Mouse (Mus musculus): ENCODE data around the gene Avpi1.
"Not testable (repeated sequence)": the region's sequence is repeated elsewhere in the genome, so short reads cannot be mapped to it uniquely, and the experiment has no call there.

The Avpi1 gene

DNA sequence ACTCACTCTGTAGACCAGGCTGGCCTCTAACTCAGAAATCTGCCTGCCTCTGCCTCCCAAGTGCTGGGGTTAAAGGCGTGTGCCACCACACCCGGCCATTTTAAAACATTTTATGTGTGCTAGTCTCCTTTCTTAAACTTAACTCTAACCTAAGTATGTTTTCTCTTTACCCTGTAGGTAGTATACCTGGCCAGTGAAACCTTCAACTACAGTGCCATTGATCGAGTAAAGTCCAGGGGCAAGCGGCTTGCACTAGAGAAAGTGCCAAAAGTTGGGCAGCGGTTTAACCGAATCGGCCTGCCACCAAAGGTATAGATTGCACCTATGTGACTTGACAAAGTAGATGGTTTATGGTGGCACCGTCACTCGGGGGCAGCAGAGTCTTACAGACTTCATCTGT, 24.2 kb downstream of the Avpi1 start:
- DNase-seq: no peak

DNA sequence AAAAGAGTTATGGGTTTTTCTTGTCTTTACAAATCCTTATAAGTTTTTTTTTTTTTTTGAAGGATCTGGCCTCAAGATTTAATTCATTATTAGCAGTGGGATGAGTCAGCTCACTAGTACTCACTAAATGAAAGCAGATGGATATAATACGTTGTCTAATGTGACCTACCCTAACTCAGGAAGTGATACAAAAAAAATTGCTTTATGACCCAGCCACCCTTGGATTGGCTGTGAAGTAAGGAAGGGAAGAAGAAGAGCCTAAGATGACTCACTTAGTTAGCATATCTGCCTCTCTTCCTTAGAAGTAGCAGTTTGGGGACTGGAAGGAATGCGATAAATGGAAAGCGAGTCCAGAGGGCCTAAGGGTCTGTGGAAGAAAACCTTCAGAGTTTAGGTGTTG, 29.5 kb downstream of the Avpi1 start:
- DNase-seq: no peak

DNA sequence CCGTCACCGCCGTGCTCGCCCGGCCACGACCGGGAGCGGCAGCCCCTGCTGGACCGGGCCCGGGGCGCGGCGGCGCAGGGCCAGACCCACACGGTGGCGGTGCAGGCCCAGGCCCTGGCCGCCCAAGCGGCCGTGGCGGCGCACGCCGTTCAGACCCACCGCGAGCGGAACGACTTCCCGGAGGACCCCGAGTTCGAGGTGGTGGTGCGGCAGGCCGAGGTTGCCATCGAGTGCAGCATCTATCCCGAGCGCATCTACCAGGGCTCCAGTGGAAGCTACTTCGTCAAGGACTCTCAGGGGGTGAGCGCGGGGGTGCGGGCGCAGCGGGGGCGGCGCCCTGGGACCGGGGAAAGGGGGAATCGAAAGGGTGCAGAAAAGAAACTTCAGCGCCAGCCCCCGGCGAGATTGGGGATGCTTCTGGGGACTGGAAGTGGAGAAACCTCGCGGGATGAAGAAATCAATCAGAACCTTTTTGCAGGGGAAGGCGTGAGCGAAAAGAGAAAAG, 38.2 kb downstream of the Avpi1 start:
- DNase-seq: peak in 1 of 2 experiments; percentile 32

DNA sequence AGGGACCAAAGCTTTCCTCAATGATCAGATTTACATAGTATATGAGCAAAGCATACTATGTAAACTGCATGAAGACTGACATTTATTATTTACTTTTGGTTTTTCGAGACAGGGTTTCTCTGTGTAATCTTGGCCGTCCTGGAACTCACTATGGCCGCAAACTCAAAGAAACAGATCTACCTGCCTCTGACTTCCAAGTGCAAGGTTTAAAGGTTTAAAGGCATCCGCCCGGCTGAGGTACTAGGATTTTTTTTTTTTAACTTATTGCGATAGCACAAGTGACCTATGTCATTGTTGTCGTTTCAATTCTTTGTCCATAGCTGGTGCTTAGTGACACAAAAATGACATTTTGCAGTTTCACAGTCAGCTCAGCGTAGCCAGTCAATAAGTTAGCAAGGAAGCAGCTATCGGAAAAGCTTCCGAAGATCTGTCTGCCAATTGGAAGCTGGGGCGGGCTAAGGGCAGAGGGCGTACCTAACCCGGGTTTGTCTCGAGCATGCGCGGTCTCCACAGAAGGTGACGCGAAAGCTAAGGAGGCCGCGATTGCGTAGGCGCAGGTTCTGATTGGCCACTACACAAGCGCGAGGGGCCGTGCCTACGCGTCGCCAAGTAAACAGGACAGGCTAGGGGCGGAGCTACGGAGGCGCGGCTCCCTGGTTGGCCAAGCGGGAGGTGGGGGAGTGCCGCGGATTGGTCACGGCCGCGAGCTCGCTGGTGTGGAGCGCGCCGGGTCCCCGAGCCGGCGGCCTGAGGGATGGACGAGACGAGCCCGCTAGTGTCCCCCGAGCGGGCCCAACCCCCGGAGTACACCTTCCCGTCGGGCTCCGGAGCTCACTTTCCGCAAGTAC, 38.9 kb downstream of the Avpi1 start, which contains the start of gene Pi4k2a:
Gene Pi4k2a (plus strand): TSS at position 723 of the 848 bp plus-strand sequence.
- peak; percentile 97 to 100 for DNase-seq

DNA sequence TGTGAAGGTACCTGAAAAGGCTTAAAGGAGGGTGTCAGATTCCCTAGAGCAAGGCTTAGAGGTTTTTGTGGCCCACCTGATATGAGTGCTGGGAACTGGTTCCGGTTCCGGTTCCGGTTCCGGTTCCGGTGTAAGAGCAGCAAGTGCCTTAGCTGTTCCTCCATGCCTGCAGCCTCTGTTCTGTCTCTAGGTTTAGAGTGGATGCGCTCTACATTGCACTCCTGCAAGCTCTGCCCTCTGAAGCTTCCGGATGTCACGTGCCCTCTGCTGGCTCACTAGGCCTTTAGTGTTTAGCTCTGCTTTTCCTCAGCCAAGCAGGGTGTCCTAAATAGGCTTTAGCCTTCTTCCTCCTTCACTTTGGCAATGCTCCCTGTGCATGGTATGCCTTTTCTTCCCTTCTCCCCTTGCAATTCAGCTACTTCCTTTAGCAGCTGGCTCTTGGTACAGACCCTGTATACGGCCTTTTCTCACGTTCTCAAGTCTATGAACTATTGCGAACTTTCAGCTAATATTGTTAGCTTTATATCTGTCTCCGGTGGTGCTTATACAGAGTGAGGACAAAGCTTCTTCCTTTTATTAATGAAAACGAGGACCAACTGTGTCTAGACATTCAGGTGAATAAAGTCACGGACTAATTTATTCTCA, 39.6 kb downstream of the Avpi1 start:
- peak; percentile 56 to 57 for DNase-seq

DNA sequence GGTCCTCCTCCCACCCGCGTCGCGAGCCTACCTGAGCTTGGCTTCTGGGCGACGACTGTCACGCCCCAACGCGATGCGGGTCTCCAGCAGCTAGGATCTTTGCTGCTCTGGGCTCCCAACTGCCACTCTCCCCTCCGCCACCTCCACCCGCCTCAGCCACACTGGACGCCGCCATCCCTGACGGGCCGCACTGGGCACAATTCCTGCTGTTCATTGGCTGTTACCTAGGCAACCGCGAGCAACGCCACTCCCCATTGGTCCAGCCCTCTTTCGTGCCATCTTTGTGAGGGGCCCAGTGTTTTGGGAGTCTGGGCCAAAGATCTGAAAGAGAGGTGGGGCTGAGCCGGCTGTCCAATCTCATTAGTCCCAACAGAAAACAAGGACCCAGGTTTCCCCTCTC, 42.7 kb downstream of the Avpi1 start, which contains the start of gene Morn4:
Gene Morn4 (minus strand): TSS at position 192 of the 400 bp plus-strand sequence.
- DNase-seq: peak; percentile 91 to 94

DNA sequence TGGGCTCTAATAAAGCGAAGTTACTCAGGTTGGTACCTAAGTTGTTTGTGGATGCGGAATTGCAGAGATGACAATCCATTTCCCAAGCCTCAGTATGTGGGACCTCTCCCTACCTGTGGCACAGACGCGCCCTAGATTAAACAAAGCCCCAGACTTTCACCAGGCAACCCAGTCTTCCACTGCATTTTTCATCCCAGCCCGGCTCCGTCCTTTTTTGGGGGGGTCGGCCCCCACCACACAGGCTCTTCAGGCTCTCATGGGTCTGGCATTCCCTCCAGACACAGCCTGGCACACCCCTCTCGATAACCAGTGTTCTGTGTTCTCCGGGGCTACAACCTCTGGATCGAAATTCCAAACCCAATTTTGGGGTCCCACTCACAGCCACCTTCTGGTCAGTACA, 43.2 kb downstream of the Avpi1 start:
- DNase-seq: no peak

DNA sequence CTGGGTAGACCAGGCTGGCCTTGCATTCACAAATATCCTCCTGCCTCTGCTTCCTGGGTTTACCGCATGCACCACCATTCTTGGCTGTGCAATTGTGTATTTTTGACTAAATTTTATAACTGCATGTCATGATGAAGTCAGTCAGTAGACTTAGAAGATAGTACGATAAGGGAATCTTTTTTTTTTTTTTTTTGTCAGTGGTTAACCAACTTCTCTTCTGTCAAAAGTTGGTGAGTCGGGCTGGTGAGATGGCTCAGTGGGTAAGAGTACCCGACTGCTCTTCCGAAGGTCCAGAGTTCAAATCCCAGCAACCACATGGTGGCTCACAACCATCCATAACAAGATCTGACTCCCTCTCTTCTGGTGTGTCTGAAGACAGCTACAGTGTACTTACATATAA, 47.2 kb downstream of the Avpi1 start:
- DNase-seq: not testable (repeated sequence)

DNA sequence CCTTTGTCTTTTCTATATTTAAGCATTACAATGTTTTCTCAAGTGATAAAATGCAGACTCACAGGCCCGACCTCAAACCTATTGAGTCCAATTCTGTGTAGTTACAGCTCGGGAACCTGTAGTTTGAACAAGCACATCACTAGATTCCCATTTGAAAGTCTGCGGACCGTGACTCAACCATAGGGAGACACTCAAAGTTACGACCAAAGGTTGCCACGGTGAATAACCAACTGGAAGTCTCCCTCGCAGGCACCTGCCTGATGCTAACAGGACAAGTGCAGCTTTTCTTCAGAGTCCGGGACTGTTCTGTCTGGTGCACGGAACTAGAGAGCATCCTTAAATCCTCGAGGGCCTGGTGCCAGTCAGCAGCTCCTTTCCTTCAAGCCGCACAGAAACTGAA, 48.4 kb downstream of the Avpi1 start:
- DNase-seq: no peak

DNA sequence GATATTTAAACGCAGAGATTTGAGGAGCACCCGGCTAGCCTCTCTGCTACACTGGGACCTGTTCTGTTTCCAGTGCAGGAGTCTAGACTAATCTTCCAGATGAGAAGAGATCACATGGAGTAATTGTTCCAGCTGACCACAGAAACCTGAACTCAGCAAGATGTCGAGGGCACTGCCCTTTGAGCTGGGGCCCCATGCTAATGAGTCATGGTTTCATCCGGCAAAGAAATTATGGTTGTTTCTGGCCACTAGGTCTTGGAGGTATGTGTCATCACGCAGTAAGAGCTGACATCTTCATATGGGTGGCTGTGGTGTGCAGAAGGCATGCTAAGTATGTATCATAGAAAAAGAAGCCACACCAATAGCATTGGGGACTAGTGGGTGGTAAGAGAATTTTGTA, 48.9 kb downstream of the Avpi1 start:
- DNase-seq: no peak

DNA sequence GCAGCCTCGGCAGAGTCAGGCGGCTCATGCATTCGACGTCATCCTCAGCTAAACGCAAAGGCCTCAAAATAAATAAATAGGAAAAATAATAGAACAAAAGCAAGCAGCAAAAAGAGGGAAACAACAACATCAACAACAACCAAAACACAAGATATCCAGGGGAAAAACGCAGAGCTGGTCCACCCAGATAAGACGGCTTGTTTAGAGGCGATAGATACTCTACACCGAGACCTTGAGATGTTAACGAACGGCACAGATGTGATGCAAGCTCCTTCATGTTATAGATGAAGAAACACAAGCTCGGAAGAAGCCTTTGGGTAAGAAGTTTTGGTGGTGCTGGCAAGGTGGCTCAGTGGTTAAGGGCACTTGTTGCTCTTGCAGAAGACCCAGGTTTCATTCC, 49.9 kb downstream of the Avpi1 start:
- no peak for DNase-seq

DNA sequence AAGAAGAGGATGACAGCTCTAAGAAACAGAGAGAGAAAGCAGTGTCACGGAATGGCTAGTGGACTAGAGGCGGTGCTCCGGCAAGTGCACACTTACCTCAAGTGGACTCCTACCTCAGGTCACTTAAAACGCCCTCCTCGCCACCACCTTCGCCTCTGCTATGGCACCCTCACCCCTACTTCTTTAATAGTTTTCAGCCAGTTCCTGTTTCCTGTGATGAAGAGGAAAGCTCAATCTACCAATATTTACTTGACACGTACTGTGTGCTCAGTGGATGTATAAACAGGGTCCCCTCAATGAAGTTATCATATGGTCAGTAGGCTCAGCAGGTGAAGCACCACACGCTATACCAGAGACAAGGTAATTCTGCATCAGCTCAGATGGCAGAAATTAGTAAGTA, 50.3 kb downstream of the Avpi1 start:
- no peak for DNase-seq

DNA sequence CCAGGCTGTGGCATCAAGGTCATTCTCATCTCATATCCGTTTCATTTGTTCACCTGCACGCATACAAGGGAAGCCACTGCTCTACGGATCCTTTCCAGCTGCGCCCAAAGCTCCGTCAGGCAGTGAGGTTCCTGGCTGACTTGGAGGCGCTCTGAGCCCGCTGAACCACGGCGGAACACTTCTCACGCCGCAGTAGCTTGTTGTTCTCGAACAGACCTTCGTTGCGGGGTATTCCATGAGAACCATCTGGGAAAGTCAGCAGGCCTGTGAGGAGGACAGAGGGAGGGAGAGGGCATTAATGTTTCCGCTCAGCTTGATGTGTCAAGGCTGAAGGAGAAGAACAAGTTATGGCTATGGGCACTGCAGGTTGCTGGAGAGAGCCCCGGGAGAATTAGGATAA, 52.9 kb downstream of the Avpi1 start:
- DNase-seq: no peak

DNA sequence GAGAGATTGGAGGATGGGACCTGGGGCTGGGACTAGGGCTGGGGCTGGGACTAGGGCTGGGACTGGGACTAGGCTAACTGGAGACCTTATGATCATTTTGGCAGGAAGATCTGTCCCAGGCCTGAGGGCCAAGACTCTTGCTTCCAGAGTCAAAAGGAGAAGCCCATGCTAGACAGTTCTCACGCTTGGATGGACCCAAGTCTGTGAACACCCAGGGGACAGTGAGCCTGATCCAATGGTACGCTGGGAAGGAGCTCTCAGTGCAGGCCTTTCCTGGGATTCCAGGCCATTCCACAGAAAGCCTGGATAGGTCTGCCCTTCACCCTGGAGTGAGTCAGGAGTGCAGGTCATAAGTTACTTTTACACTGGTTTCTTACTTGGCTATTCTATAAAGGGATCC, 53.8 kb downstream of the Avpi1 start:
- no peak for DNase-seq
